Comparison of ENCODE assay signal across 17 mouse cellular contexts in the genomic region with DNA sequence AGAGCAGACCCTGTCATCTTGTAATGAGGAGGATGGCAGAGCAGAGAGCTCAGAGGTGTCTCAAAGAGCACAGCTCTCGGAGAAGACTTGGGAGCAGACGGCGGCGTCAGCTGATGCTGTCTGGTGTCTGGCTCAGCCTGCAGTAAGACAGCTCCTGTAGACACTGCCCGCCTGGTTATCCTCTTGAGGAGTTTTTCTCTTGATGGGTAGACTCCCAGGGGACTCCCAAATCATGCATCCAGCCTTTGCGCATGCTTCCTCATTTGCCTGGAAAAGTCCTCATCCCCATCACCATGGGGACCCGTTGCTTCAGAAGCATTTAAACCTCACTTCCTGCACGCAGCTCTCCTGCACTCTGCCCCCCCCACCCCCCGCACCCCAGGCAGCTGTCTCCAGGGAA.
DNase-seq lines count a peak whose midpoint lies in the region; ATAC-seq and TF ChIP-seq lines count a peak whose summit lies in the region.
"Had no signal": no experiment of that assay in that cellular context is flagged by ENCODE, and none has a peak within 500 bp of the region (broad histone marks: within the 10 kb centered on the region; RNA-seq: fewer than 3 reads in every experiment).

No protein-coding gene starts in this region.

- TF ChIP-seq CTCF in brain, embryonic 14.5 days (IDR thresholded peaks at IDR 0.05; ENCODE audit: borderline replicate concordance, extremely low read depth, insufficient read depth, insufficient read length), result no peak

- H3K4me3 ChIP-seq in hindbrain, embryonic 15.5 days, result no peak overlapping the region
- no peak overlapping the region for H3K4me3 ChIP-seq in hindbrain, embryonic 12.5 days
- no peak overlapping the region for H3K4me3 ChIP-seq in limb, embryonic 11.5 days (ENCODE audit: low read depth, low read length)
- no peak overlapping the region for H3K4me3 ChIP-seq in neural tube, embryonic 11.5 days (ENCODE audit: low read depth, low read length)
- no peak overlapping the region for H3K4me3 ChIP-seq in forebrain, embryonic 10.5 days
- H3K4me3 ChIP-seq: embryonic facial prominence, embryonic 15.5 days; forebrain, embryonic 13.5 days; layer of hippocampus, adult 2 months; liver, embryonic 12.5 days; stomach, embryonic 15.5 days had no signal

- H3K4me2 ChIP-seq in hindbrain, embryonic 15.5 days, result 0 out of 2 replicates have a peak overlapping the region, but pooled peaks have one; percentile 11
- no peak overlapping the region for H3K4me2 ChIP-seq in hindbrain, embryonic 12.5 days (replicated peaks)
- no peak overlapping the region for H3K4me2 ChIP-seq in limb, embryonic 11.5 days (ENCODE audit: low read depth, severe bottlenecking)
- no peak overlapping the region for H3K4me2 ChIP-seq in neural tube, embryonic 11.5 days (ENCODE audit: low read depth)
- H3K4me2 ChIP-seq: embryonic facial prominence, embryonic 15.5 days; forebrain, embryonic 13.5 days; liver, embryonic 12.5 days; stomach, embryonic 15.5 days had no signal

- peaks cover 7% of the 10 kb centered on the region; the same call in 1 of the 2 replicates for H3K4me1 ChIP-seq in hindbrain, embryonic 15.5 days (replicated peaks)
- H3K4me1 ChIP-seq in hindbrain, embryonic 12.5 days, result peaks cover 4% of the 10 kb centered on the region
- peaks cover 12% of the 10 kb centered on the region for H3K4me1 ChIP-seq in limb, embryonic 11.5 days (ENCODE audit: control insufficient read depth, insufficient read depth, low read length)
- no peaks in the 10 kb centered on the region for H3K4me1 ChIP-seq in neural tube, embryonic 11.5 days (ENCODE audit: control insufficient read depth, insufficient read depth, low read length)
- H3K4me1 ChIP-seq in forebrain, embryonic 10.5 days, result peaks cover 4% of the 10 kb centered on the region; the same call in 1 of the 2 replicates
- H3K4me1 ChIP-seq: embryonic facial prominence, embryonic 15.5 days; liver, embryonic 12.5 days; stomach, embryonic 15.5 days had no signal

- no peak overlapping the region for H3K9ac ChIP-seq in hindbrain, embryonic 15.5 days
- H3K9ac ChIP-seq in hindbrain, embryonic 12.5 days, result no peak overlapping the region
- no peak overlapping the region for H3K9ac ChIP-seq in limb, embryonic 11.5 days (ENCODE audit: low read length)
- H3K9ac ChIP-seq in neural tube, embryonic 11.5 days (ENCODE audit: low read length), result no peak overlapping the region
- H3K9ac ChIP-seq: embryonic facial prominence, embryonic 15.5 days; forebrain, embryonic 13.5 days; liver, embryonic 12.5 days; stomach, embryonic 15.5 days had no signal

- TF ChIP-seq POLR2A in brain, embryonic 14.5 days (IDR thresholded peaks at IDR 0.05; ENCODE audit: borderline replicate concordance, extremely low read depth, insufficient read depth, insufficient read length, poor library complexity, severe bottlenecking), result no peak

- H3K27ac ChIP-seq in hindbrain, embryonic 15.5 days (replicated peaks), result no peak overlapping the region
- no peak overlapping the region for H3K27ac ChIP-seq in hindbrain, embryonic 12.5 days
- no peak overlapping the region for H3K27ac ChIP-seq in limb, embryonic 11.5 days (replicated peaks; ENCODE audit: low read depth, low read length)
- peak overlapping the region; percentile 21; the same call in 1 of the 2 replicates for H3K27ac ChIP-seq in neural tube, embryonic 11.5 days (ENCODE audit: low read depth, low read length)
- no peak overlapping the region for H3K27ac ChIP-seq in forebrain, embryonic 10.5 days
- H3K27ac ChIP-seq: embryonic facial prominence, embryonic 15.5 days; forebrain, embryonic 13.5 days; layer of hippocampus, adult 2 months; liver, embryonic 12.5 days; stomach, embryonic 15.5 days had no signal

- no peaks in the 10 kb centered on the region for H3K9me3 ChIP-seq in hindbrain, embryonic 15.5 days
- H3K9me3 ChIP-seq in hindbrain, embryonic 12.5 days (replicated peaks), result no peaks in the 10 kb centered on the region
- H3K9me3 ChIP-seq in limb, embryonic 11.5 days (ENCODE audit: control insufficient read depth, low read length), result no peaks in the 10 kb centered on the region
- no peaks in the 10 kb centered on the region for H3K9me3 ChIP-seq in neural tube, embryonic 11.5 days (ENCODE audit: control insufficient read depth, low read length)
- H3K9me3 ChIP-seq in forebrain, embryonic 10.5 days, result no peaks in the 10 kb centered on the region
- H3K9me3 ChIP-seq: embryonic facial prominence, embryonic 15.5 days; forebrain, embryonic 13.5 days; liver, embryonic 12.5 days; stomach, embryonic 15.5 days had no signal

- H3K36me3 ChIP-seq in hindbrain, embryonic 15.5 days, result no peaks in the 10 kb centered on the region
- no peaks in the 10 kb centered on the region for H3K36me3 ChIP-seq in hindbrain, embryonic 12.5 days
- H3K36me3 ChIP-seq in limb, embryonic 11.5 days (ENCODE audit: control insufficient read depth, insufficient read depth, low read length), result no peaks in the 10 kb centered on the region
- no peaks in the 10 kb centered on the region for H3K36me3 ChIP-seq in neural tube, embryonic 11.5 days (ENCODE audit: control insufficient read depth, insufficient read depth, low read length)
- no peaks in the 10 kb centered on the region for H3K36me3 ChIP-seq in forebrain, embryonic 10.5 days (replicated peaks)
- H3K36me3 ChIP-seq: embryonic facial prominence, embryonic 15.5 days; liver, embryonic 12.5 days; stomach, embryonic 15.5 days had no signal

- DNase-seq in brain, embryonic 14.5 days (ENCODE audit: low read depth), result peak; percentile 45
- DNase-seq in limb, embryonic 11.5 days (ENCODE audit: low spot score), result no peak
- peak; percentile 24 for DNase-seq in neural tube, embryonic 11.5 days (ENCODE audit: low spot score)
- no peak for DNase-seq in gastrocnemius, postnatal 25 days
- DNase-seq in forebrain, embryonic 10.5 days (ENCODE audit: extremely low spot score, low spot score), result no peak
- DNase-seq: adrenal gland, postnatal 10 days; cerebellum, adult 9-10 months; heart, postnatal 14 days; kidney, adult 11 months had no signal

- ATAC-seq in hindbrain, embryonic 15.5 days (ENCODE audit: low FRiP score, low read depth), result no peak
- no peak for ATAC-seq in hindbrain, embryonic 12.5 days (ENCODE audit: low FRiP score)
- ATAC-seq in limb, embryonic 11.5 days (ENCODE audit: insufficient number of reproducible peaks, low FRiP score, low TSS enrichment, low read depth), result 0 out of 2 replicates have a peak, but pooled peaks have one; percentile 39
- ATAC-seq in neural tube, embryonic 11.5 days (ENCODE audit: insufficient read depth, low FRiP score, low TSS enrichment), result no peak; the same call in 1 of the 2 replicates
- ATAC-seq: forebrain, embryonic 13.5 days; liver, embryonic 12.5 days; lung, postnatal 0 days had no signal

- no peaks in the 10 kb centered on the region for H3K27me3 ChIP-seq in hindbrain, embryonic 15.5 days
- H3K27me3 ChIP-seq in hindbrain, embryonic 12.5 days, result no peaks in the 10 kb centered on the region
- H3K27me3 ChIP-seq in limb, embryonic 11.5 days (ENCODE audit: control insufficient read depth, insufficient read depth, low read length), result no peaks in the 10 kb centered on the region
- no peaks in the 10 kb centered on the region for H3K27me3 ChIP-seq in neural tube, embryonic 11.5 days (ENCODE audit: control insufficient read depth, insufficient read depth, low read length)
- no peaks in the 10 kb centered on the region for H3K27me3 ChIP-seq in forebrain, embryonic 10.5 days (ENCODE audit: poor library complexity, severe bottlenecking)
- H3K27me3 ChIP-seq: embryonic facial prominence, embryonic 15.5 days; forebrain, embryonic 13.5 days; liver, embryonic 12.5 days; stomach, embryonic 15.5 days had no signal

- 49% methylated on average over 9 of the region's 9 CpGs for WGBS in hindbrain, embryonic 15.5 days
- WGBS in hindbrain, embryonic 12.5 days, result 51% methylated on average over 9 of the region's 9 CpGs
- 44% methylated on average over 9 of the region's 9 CpGs for WGBS in limb, embryonic 11.5 days
- 35% methylated on average over 9 of the region's 9 CpGs for WGBS in neural tube, embryonic 11.5 days
- 70% methylated on average over 9 of the region's 9 CpGs for WGBS in forebrain, embryonic 10.5 days

Comparison
In these comparisons a context has a peak if more than half of its experiments do, and no peak if none do; other contexts are left out.
1. DNase-seq: peak in brain, embryonic 14.5 days (single experiment) and neural tube, embryonic 11.5 days (single experiment); none in limb, embryonic 11.5 days (single experiment), gastrocnemius, postnatal 25 days (single experiment) and forebrain, embryonic 10.5 days (single experiment).